Mouse (Mus musculus): ENCODE data around the gene Crtc3. TPM values are rescaled to one million over a fixed set of nuclear protein-coding genes. Genes with fewer than 3 reads are reported as not detected.

Gene Crtc3
- total and polyA plus RNA-seq, 3 experiments: 27.1 to 50.3 (median 27.7) TPM

- no peak for DNase-seq
Measured at GRCm38 (mm10) chr7:80685639-80686038, 3.0 kb downstream of the Crtc3 start.

DNA sequence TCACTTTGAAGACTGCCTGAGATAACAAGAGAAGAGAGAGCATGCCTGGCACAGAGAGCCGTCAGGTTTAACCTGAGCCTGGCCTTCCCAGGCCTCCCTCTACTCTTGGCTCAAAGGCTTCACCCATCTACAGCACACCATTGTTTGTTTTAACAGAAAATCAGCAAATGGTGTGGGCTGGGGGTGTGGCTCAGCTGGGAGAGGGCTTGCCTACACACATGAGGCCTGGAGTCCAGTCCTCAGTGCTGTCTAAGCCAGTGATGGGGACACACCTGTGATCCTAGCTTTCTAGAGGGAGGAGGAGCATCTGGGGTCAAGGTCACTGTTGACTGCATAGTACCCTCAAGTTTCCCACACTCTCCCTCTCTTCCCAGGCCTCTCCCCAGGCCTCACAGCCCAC, 6.0 kb downstream of the Crtc3 start:
- DNase-seq: peak; percentile 27

DNA sequence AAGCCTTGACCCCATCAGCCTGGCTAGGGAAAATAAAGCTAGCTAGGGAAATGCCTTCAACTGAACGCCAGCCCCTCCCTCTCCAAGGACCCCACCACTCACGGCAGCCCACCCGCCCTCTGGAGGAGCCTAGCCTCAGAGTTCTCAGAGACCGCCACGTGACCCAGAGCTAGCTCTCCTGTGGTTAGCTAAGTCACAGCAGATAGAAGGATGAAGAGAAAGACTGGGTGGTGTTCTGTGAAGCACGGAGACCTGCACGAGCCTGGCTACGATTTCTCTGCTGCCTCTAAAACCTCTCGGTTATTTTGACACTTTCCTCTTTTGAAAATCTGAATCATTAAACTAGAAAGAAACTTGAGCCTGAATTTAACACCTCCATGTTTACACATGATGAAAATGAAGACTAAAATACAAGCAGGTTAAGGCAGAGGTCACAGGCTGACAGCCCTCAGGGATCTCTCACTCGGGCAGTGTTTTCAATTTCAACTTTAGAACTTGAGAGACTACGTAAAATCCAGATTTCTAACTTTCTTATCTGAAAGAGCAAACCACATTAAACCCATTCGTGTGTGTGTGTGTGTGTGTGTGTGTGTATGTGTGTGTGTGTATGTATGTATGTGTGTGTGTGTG, 8.3 kb downstream of the Crtc3 start:
- DNase-seq: no peak

DNA sequence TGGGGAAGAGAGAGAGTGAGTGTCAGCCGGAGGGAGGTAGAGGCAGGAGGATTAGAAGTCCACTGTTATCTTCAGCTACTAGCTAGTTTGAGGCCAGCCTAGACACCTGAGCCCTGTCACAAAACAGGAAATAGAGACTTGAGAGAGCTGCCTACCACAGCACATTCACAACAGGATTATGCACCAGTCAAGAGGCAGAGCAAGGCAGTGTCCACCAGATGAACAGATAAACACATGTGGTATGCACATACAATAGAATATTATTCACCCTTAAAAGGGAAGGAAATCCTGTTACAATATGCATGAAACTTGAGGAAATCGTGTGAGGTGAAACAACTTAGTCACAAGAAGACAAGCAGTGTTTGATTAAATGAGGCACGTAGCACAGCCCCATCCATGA, 16.4 kb downstream of the Crtc3 start:
- DNase-seq: no peak

GRCm38 (mm10) chr7:80670889-80671288, 17.8 kb downstream of the Crtc3 start:
- DNase-seq: no peak

- DNase-seq: no peak
Measured at GRCm38 (mm10) chr7:80667190-80667589, 21.5 kb downstream of the Crtc3 start.

- no peak for DNase-seq
Measured at GRCm38 (mm10) chr7:80666198-80666915, 22.3 kb downstream of the Crtc3 start.

DNA sequence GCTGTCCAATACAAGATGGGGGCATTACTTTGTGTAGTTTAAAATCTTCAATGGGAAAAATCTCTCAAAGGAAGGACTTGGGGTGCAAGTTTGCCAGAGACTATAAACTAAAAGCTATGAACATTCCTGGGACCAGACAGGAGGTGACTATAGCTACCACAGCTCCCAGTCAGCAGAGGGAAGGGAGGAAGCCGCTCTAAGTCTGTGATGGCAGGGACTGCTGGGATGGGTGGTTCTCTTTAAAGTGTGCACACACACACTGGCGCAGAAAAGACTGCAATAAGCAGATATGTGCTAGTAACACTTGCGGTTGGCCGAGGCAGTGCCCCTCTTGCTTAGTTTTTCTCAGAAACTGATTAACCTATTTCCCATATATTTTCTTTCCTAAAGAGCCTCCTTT, 27.6 kb downstream of the Crtc3 start:
- no peak for DNase-seq

DNA sequence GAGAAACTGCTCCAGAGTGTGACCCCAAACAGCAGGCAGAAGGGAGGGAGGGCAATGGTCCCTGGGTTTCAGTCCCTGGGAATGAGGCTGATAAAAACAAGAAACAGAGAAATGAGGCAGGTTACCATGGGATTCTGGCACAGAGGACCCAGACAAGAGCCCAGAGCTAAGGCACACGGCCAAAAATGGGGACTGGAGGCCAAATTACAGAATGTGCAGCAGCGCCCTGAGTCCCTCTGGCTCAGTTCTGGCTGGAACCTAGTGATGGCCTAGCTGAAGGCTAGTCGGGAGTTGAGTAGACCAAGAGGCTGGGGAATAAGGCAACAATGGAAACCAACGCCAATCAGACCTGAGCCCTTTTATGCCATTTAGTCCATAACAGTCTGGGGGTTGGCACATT, 28.1 kb downstream of the Crtc3 start:
- peak; percentile 85 for DNase-seq

GRCm38 (mm10) chr7:80657896-80658295, 30.8 kb downstream of the Crtc3 start:
- peak; percentile 72 for DNase-seq

- DNase-seq: no peak
Measured at GRCm38 (mm10) chr7:80655350-80656013, 33.2 kb downstream of the Crtc3 start.

DNA sequence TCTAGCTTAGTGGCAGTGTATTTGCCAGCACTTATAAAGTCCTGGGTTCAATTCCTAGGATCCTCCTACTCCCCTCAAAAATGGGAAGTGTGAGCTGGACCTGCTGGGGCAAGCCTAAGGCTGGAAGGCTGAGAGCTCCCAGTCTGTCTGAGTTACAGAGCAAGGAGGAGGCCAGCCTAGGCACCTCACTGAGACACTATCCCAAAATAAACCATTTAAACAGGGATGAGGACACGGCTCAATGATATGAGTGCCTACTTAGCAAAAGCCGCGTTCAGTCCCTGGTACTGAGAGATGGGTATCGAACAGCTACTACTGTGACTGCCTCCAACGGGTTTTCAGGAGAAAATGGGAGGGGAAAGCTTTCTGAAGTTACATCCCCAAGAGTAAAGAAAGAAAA, 33.8 kb downstream of the Crtc3 start:
- no peak for DNase-seq

DNA sequence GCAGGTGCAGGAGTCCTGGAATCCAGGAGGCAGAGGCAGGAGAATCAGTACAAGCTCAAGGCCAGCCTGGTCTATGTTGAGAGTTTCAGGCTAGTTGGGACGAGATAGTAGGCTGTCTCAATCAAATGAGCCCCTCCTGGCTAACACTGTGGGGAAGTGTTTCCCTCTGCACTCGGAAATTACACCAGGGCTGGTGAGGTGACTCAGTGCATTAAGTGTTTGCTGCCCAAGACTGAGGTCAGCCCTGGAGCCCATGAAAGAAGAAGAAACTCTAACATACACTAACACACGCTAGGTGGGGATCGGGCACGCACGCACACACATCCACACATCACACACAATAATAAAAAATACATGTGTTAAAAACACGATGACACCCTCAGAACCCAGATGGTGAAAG, 34.3 kb downstream of the Crtc3 start:
- DNase-seq: no peak

- DNase-seq: no peak
Measured at GRCm38 (mm10) chr7:80653971-80654370, 34.7 kb downstream of the Crtc3 start.

DNA sequence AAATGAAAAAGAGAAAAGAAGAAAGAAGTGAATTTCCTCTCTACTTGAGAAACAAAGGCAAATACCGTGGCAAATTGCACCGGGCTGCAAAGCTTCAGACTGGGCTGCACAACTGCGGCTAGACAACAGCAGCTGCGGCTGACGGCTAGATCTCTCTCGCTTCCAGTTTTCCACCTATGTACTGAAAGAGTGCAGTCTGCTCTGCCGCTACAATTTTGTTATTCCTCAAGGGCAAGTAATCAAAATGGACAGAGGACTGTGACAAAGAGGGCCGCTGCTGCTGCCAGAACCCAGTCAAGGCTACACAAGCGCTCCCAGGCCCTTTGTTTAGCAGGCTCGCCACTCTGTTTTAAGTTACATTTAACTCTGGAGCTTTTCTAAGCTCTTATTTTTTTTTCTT, 35.6 kb downstream of the Crtc3 start:
- peak; percentile 72 for DNase-seq

DNA sequence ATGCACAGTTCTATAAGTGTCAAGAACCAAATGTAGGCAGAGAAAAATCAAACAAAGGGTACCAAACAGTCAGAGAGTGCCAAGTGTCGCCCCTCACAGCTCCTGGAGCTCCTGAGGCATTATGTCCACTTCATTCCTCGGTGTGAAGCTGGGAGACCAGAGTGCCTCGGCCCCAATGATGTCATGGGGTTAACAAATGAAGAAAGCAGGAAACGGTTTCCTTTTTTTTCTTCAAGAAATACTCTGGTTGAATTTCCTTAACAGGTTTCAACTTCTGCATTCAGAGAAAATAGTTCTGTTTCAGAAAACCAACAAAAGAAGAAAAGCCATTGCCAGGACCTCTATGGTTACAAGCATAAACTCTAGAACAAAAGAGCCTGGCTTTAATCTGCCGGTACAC, 36.4 kb downstream of the Crtc3 start:
- no peak for DNase-seq

- peak; percentile 56 for DNase-seq
Measured at GRCm38 (mm10) chr7:80647437-80647871, 41.2 kb downstream of the Crtc3 start.

GRCm38 (mm10) chr7:80646093-80647025, 42.3 kb downstream of the Crtc3 start:
- no peak for DNase-seq

DNA sequence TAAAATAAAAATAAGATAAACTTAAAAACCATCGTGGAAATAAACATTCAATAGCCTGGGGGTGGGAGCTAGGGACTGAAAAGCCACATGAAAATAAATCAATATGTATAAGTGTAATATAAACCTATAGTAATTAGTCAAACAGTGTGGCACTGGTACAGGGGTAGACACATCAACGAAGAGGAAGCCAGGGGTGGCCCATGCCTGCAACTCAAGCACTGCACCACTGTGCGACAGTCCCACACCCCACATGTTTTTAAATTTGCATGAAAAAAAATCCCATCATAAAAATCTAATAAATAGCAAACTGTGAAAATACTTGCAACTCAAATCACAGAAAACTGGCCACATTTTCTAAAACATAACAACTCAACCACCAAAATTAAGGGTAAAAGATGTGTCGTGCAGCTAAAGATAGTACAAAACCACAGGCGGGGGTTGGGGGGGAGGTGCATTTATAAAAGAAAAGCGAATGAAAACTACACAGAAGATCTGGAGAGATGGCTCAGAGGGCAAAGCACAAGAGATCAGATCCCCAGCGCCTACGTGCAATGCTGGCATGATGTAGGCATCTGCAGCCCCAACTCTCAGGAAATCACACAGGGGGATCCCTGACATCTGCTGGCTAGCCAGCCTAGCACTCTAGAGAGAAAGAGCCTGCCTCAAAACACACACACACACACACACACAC, 45.6 kb downstream of the Crtc3 start:
- no peak for DNase-seq

GRCm38 (mm10) chr7:80642552-80642951, 46.1 kb downstream of the Crtc3 start:
- no peak for DNase-seq

GRCm38 (mm10) chr7:80641899-80642298, 46.8 kb downstream of the Crtc3 start:
- no peak for DNase-seq

- no peak for DNase-seq
Measured at GRCm38 (mm10) chr7:80641497-80641896, 47.2 kb downstream of the Crtc3 start.

Data from adrenal gland, adult 2 months (tissue).